Mouse (Mus musculus): Measurements from ENCODE around the gene Llgl2. TPM values are rescaled to one million over a fixed set of nuclear protein-coding genes. Genes with fewer than 3 reads are reported as not detected.

Llgl2 gene
- polyA plus RNA-seq, 1 experiment from 2014 or later, result 0.80 TPM

- no peak within 1 kb of the TSS for H3K27ac ChIP-seq
- 1% methylated on average over 39 of the region's 44 CpGs for WGBS (ENCODE audit: missing documents)
Observed at GRCm38 (mm10) chr11:115813507-115814296, 10.1 kb upstream of the Llgl2 start, which contains the start of gene Caskin2. TSS of gene Caskin2 (minus strand) at chr11:115813639.

GRCm38 (mm10) chr11:115814605-115815450, 9.0 kb upstream of the Llgl2 start, which contains the start of gene Tsen54:
TSS of gene Tsen54 (plus strand) at chr11:115814724.
- no peaks in the 10 kb centered on the region for H3K36me3 ChIP-seq (ENCODE audit: inconsistent target)
- no peak within 1 kb of the TSS for H3K27ac ChIP-seq
- no peaks in the 10 kb centered on the region; the same call in 1 of the 2 replicates for H3K79me2 ChIP-seq (ENCODE audit: inconsistent target)
- WGBS (ENCODE audit: missing documents), result 1% methylated on average over 65 of the region's 84 CpGs
- H3K4me3 ChIP-seq (ENCODE audit: inconsistent target), result peak within 1 kb of the TSS; percentile 48

More at GRCm38 (mm10) chr11:115813507-115814296, 10.1 kb upstream of the Llgl2 start, which contains the start of gene Caskin2:
- H3K36me3 ChIP-seq (ENCODE audit: inconsistent target), result no peaks in the 10 kb centered on the region
- no peaks in the 10 kb centered on the region; the same call in 1 of the 2 replicates for H3K79me2 ChIP-seq (ENCODE audit: inconsistent target)
- peak within 1 kb of the TSS; percentile 48 for H3K4me3 ChIP-seq (ENCODE audit: inconsistent target)

DNA sequence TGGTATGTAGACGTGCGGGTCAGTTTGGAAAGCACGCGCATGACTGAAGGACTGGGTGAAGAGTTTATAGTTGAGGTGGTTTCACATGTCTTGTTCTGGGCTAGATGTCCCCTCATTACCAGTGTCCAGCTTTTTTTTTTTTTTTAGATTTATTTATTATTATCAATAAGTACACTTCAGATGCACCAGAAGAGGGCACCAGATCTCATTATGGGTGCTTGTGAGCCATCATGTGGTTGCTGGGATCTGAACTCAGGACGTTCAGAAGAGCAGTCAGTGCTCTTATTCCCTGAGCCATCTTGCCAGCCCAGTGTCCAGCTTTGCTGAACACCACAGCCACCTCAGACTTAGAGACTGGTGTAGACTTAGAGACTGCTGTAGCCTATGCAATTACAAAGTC, 6.5 kb upstream of the Llgl2 start:
- WGBS (ENCODE audit: missing documents), result 86% methylated on average over 5 of the region's 5 CpGs
- Histone ChIP-seq H3K36me3 (ENCODE audit: inconsistent target) (no peaks in the 10 kb centered on the region), H3K4me3 (ENCODE audit: inconsistent target) (no peak overlapping the region), H3K79me2 (ENCODE audit: inconsistent target) (no peaks in the 10 kb centered on the region; the same call in 1 of the 2 replicates), H3K27ac (no peak overlapping the region)

- H3K27ac ChIP-seq, result no peak overlapping the region
- 94% methylated on average over 16 of the region's 16 CpGs for WGBS (ENCODE audit: missing documents)
- no peaks in the 10 kb centered on the region; the same call in 1 of the 2 replicates for H3K79me2 ChIP-seq (ENCODE audit: inconsistent target)
- H3K4me3 ChIP-seq (ENCODE audit: inconsistent target), result no peak overlapping the region
- H3K36me3 ChIP-seq (ENCODE audit: inconsistent target), result no peaks in the 10 kb centered on the region
Observed at GRCm38 (mm10) chr11:115819915-115820623, 3.8 kb upstream of the Llgl2 start.

- H3K79me2 ChIP-seq (ENCODE audit: inconsistent target), result no peaks in the 10 kb centered on the region
- WGBS (ENCODE audit: missing documents), result 56% methylated on average over 4 of the region's 4 CpGs
- H3K4me3 ChIP-seq (ENCODE audit: inconsistent target), result no peak overlapping the region
- no peak overlapping the region for H3K27ac ChIP-seq
- no peaks in the 10 kb centered on the region for H3K36me3 ChIP-seq (ENCODE audit: inconsistent target)
Observed at GRCm38 (mm10) chr11:115821001-115821400, 2.8 kb upstream of the Llgl2 start.

DNA sequence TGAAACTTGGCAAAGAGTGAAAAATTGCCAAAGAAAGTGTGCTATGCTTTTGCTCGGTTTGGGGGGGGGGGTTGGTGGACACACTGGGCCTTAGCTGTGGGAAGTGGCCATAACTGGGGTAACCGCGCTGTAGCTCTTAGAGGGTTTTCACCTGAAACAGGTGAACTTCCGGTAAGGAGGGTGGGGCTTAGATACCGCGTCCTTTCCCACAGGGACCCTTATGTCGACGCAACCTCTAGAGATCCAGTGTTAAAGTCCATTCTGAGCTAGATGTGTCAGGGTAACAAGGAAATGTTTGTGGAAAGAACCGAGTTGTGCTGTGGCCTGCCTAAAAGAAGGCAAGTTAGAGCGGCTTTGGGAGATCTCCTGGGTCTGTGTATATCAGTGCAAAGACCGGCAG, 964 bp downstream of the Llgl2 start:
- Histone ChIP-seq H3K4me3 (ENCODE audit: inconsistent target) (peak overlapping the region; percentile 45; the same call in 1 of the 2 replicates), H3K79me2 (ENCODE audit: inconsistent target) (no peaks in the 10 kb centered on the region), H3K36me3 (ENCODE audit: inconsistent target) (no peaks in the 10 kb centered on the region), H3K27ac (no peak overlapping the region)
- WGBS (ENCODE audit: missing documents), result 34% methylated on average over 11 of the region's 11 CpGs

GRCm38 (mm10) chr11:115826487-115826886, 2.6 kb downstream of the Llgl2 start:
- WGBS (ENCODE audit: missing documents), result 98% methylated on average over 5 of the region's 5 CpGs
- Histone ChIP-seq H3K36me3 (ENCODE audit: inconsistent target) (no peaks in the 10 kb centered on the region), H3K79me2 (ENCODE audit: inconsistent target) (no peaks in the 10 kb centered on the region), H3K27ac (no peak overlapping the region), H3K4me3 (ENCODE audit: inconsistent target) (no peak overlapping the region)

- no peak overlapping the region for H3K4me3 ChIP-seq (ENCODE audit: inconsistent target)
- H3K36me3 ChIP-seq (ENCODE audit: inconsistent target), result no peaks in the 10 kb centered on the region
- H3K27ac ChIP-seq, result no peak overlapping the region
- WGBS (ENCODE audit: missing documents), result 93% methylated on average over 6 of the region's 6 CpGs
- H3K79me2 ChIP-seq (ENCODE audit: inconsistent target), result no peaks in the 10 kb centered on the region
Observed at GRCm38 (mm10) chr11:115827624-115828023, 3.8 kb downstream of the Llgl2 start.

- no peak overlapping the region for H3K27ac ChIP-seq
- H3K36me3 ChIP-seq (ENCODE audit: inconsistent target), result no peaks in the 10 kb centered on the region
- H3K79me2 ChIP-seq (ENCODE audit: inconsistent target), result no peaks in the 10 kb centered on the region
- H3K4me3 ChIP-seq (ENCODE audit: inconsistent target), result no peak overlapping the region
- WGBS (ENCODE audit: missing documents), result 85% methylated on average over 4 of the region's 4 CpGs
Observed at GRCm38 (mm10) chr11:115829036-115829435, 5.2 kb downstream of the Llgl2 start.

DNA sequence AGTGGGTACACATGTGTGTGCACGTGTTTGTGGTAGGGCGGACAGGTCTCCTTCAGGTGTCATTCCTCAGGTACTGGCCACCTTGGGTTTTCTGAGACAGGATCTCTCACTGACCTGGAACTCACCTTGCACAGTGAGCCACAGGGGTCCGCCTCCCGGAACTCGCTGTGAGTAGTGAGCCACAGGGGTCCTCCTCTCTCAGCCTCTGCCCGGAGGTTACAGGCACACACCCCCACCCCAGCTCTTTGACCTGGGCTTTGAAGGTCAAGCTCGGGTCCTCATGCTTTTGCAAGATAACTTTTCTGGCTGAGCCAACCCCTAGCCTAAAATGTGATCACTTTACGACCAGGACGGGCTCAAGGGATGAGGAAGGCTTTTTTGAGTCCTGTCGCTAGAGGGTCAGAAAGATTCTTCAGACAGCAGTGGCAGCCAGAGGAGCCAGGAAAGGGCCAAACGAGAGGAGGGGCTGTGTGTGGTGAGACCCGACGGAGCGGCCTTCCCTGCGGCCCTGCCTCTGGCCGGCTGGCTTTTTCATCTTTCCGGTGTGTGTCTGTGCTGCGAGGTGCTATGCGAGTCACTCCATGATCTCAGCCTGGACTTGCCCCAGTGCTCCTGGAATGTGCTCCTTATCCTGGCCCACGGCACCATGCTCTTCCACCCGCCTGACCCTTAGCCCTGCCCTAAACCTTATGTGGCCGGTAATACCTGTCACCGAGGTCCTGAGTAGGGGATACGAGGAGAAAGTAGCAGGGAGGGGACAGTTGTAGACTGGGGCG, 6.9 kb downstream of the Llgl2 start:
- H3K4me3 ChIP-seq (ENCODE audit: inconsistent target), result no peak overlapping the region
- H3K79me2 ChIP-seq (ENCODE audit: inconsistent target), result no peaks in the 10 kb centered on the region
- H3K27ac ChIP-seq, result no peak overlapping the region
- WGBS (ENCODE audit: missing documents), result 95% methylated on average over 25 of the region's 25 CpGs
- H3K36me3 ChIP-seq (ENCODE audit: inconsistent target), result no peaks in the 10 kb centered on the region

DNA sequence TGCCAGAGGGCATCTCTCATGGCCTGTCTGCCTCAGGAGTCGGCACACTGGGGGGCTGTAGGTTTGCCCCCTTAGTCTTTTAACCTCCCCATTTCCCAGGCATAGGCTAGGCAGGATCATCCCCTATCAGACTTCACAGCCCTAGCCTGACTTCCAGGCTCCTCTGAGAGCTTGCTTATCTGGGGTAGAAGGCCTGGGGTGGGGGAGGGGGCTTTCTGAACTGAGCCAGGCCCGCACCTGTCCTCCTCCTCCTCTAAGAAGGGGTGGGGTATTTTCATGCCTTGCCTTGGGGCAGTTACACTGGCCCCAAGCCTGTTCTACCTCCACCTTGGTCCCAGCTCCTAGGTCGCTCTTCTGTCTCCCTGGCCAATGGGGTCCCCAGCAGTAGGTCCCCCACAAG, 7.7 kb downstream of the Llgl2 start:
- 94% methylated on average over 3 of the region's 3 CpGs for whole genome bisulfite sequencing (ENCODE audit: missing documents)
- H3K4me3 ChIP-seq (ENCODE audit: inconsistent target), result no peak overlapping the region
- H3K79me2 ChIP-seq (ENCODE audit: inconsistent target), result no peaks in the 10 kb centered on the region
- H3K27ac ChIP-seq, result no peak overlapping the region
- H3K36me3 ChIP-seq (ENCODE audit: inconsistent target), result no peaks in the 10 kb centered on the region

GRCm38 (mm10) chr11:115832064-115832463, 8.2 kb downstream of the Llgl2 start:
- Histone ChIP-seq H3K27ac (no peak overlapping the region), H3K4me3 (ENCODE audit: inconsistent target) (no peak overlapping the region), H3K36me3 (ENCODE audit: inconsistent target) (no peaks in the 10 kb centered on the region), H3K79me2 (ENCODE audit: inconsistent target) (no peaks in the 10 kb centered on the region)
- 92% methylated on average over 6 of the region's 6 CpGs for whole genome bisulfite sequencing (ENCODE audit: missing documents)

- Histone ChIP-seq H3K79me2 (ENCODE audit: inconsistent target) (no peaks in the 10 kb centered on the region), H3K36me3 (ENCODE audit: inconsistent target) (no peaks in the 10 kb centered on the region), H3K4me3 (ENCODE audit: inconsistent target) (no peak overlapping the region), H3K27ac (no peak overlapping the region)
- 87% methylated on average over 8 of the region's 8 CpGs for WGBS (ENCODE audit: missing documents)
Observed at GRCm38 (mm10) chr11:115832523-115832922, 8.7 kb downstream of the Llgl2 start.
